Mouse (Mus musculus): ENCODE measurements around the gene Nup133. TPM values are rescaled to one million over a fixed set of nuclear protein-coding genes. Genes with fewer than 3 reads are reported as not detected.
A peak's percentile ranks its signal among the peaks of the same experiment; 100 is the strongest.
"Not testable (repeated sequence)": the region's sequence is repeated elsewhere in the genome, so short reads cannot be mapped to it uniquely, and the experiment has no call there.

The Nup133 gene
- polyA plus RNA-seq, 1 experiment from 2014 or later: 39.5 TPM

GRCm38 (mm10) chr8:123960556-123960955 is 11.5 kb upstream of the Nup133 start:
- 52% methylated on average over 5 of the region's 5 CpGs for WGBS
- not testable (repeated sequence) for H3K9me3 ChIP-seq (ENCODE audit: control insufficient read depth, low read length); H3K9ac ChIP-seq (ENCODE audit: low read length); H3K27me3 ChIP-seq (ENCODE audit: control insufficient read depth, insufficient read depth, low read depth, low read length); H3K4me2 ChIP-seq (ENCODE audit: low read depth, low read length); H3K4me1 ChIP-seq (replicated peaks; ENCODE audit: control insufficient read depth, insufficient read depth, low read length); H3K4me3 ChIP-seq (ENCODE audit: low read length); H3K27ac ChIP-seq (ENCODE audit: low read length); H3K36me3 ChIP-seq (ENCODE audit: control insufficient read depth, insufficient read depth, low read length)
- ATAC-seq (ENCODE audit: low read depth): peak; percentile 31; the same call in 1 of the 2 replicates

DNA sequence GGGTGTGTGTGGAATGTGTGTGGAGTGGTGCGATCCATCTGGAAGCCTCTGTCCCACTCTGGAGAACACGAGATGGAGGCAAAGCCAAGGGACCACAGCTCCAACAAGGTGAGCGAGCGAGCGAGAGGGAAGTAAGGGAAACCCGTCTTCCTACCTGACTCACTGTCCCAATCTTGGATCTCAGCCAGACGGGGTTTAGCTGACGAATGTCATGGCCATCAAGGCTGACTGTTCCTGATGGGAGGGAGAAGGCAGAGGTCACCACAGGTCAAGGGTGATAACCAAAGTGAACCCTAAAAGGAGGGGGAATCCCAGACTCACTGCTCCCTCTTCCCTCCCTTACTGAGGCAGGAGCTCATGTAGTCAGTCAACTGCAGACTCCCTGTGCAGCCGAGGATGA is 11.0 kb upstream of the Nup133 start:
- Histone ChIP-seq H3K27ac (ENCODE audit: low read length) (no peak overlapping the region), H3K27me3 (ENCODE audit: control insufficient read depth, insufficient read depth, low read depth, low read length) (no peaks in the 10 kb centered on the region), H3K9ac (ENCODE audit: low read length) (no peak overlapping the region), H3K4me2 (ENCODE audit: low read depth, low read length) (no peak overlapping the region), H3K4me1 (replicated peaks; ENCODE audit: control insufficient read depth, insufficient read depth, low read length) (0 out of 2 replicates have a peak, but pooled peaks cover 2% of the 10 kb centered on the region), H3K9me3 (ENCODE audit: control insufficient read depth, low read length) (no peaks in the 10 kb centered on the region), H3K36me3 (ENCODE audit: control insufficient read depth, insufficient read depth, low read length) (no peaks in the 10 kb centered on the region; the same call in 1 of the 2 replicates), H3K4me3 (ENCODE audit: low read length) (no peak overlapping the region)
- WGBS: 83% methylated on average over 9 of the region's 9 CpGs
- no peak for ATAC-seq (ENCODE audit: low read depth)

GRCm38 (mm10) chr8:123959473-123959872 is 10.4 kb upstream of the Nup133 start:
- H3K9me3 ChIP-seq (ENCODE audit: control insufficient read depth, low read length): no peaks in the 10 kb centered on the region
- 0 out of 2 replicates have a peak, but pooled peaks cover 2% of the 10 kb centered on the region for H3K4me1 ChIP-seq (replicated peaks; ENCODE audit: control insufficient read depth, insufficient read depth, low read length)
- H3K4me2 ChIP-seq (ENCODE audit: low read depth, low read length): no peak overlapping the region
- no peak overlapping the region for H3K4me3 ChIP-seq (ENCODE audit: low read length)
- 92% methylated on average over 6 of the region's 6 CpGs for WGBS
- no peak for ATAC-seq (ENCODE audit: low read depth)
- H3K27me3 ChIP-seq (ENCODE audit: control insufficient read depth, insufficient read depth, low read depth, low read length): no peaks in the 10 kb centered on the region
- no peaks in the 10 kb centered on the region; the same call in 1 of the 2 replicates for H3K36me3 ChIP-seq (ENCODE audit: control insufficient read depth, insufficient read depth, low read length)
- no peak overlapping the region for H3K9ac ChIP-seq (ENCODE audit: low read length)
- H3K27ac ChIP-seq (ENCODE audit: low read length): no peak overlapping the region

DNA sequence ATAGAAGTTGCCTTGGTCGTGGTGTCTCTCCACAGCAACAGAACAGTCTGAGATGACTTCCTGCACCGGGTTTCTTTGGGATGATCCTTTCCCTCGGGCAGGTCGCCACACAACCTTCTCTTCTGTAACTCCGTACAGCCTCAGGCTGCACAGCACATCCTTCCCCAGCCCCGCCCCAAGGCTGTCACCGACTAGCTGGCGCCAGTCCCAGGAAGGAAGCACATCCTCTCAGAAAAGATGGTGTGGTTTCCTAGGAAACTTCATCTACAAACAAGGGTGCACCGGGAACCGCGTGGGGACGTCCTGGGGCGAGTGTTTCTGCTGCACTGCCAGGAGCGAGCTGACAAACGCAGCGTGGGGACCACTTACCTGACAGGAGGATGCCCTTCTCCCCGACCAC is 9.1 kb upstream of the Nup133 start:
- no peak for ATAC-seq (ENCODE audit: low read depth)
- H3K36me3 ChIP-seq (ENCODE audit: control insufficient read depth, insufficient read depth, low read length): no peaks in the 10 kb centered on the region; the same call in 1 of the 2 replicates

GRCm38 (mm10) chr8:123954246-123954645 is 5.2 kb upstream of the Nup133 start:
- Histone ChIP-seq H3K27me3 (ENCODE audit: control insufficient read depth, insufficient read depth, low read depth, low read length) (no peaks in the 10 kb centered on the region), H3K4me1 (replicated peaks; ENCODE audit: control insufficient read depth, insufficient read depth, low read length) (peaks cover 3% of the 10 kb centered on the region; the same call in 1 of the 2 replicates), H3K4me3 (ENCODE audit: low read length) (no peak overlapping the region), H3K4me2 (ENCODE audit: low read depth, low read length) (no peak overlapping the region), H3K27ac (ENCODE audit: low read length) (no peak overlapping the region), H3K36me3 (ENCODE audit: control insufficient read depth, insufficient read depth, low read length) (peaks cover 5% of the 10 kb centered on the region; the same call in 1 of the 2 replicates), H3K9ac (ENCODE audit: low read length) (no peak overlapping the region), H3K9me3 (ENCODE audit: control insufficient read depth, low read length) (no peaks in the 10 kb centered on the region)
- 87% methylated on average over 8 of the region's 8 CpGs for WGBS
- ATAC-seq (ENCODE audit: low read depth): no peak

More for the DNA sequence above, 9.1 kb upstream of the Nup133 start:
- Histone ChIP-seq H3K4me2 (ENCODE audit: low read depth, low read length) (no peak overlapping the region), H3K9ac (ENCODE audit: low read length) (no peak overlapping the region), H3K9me3 (ENCODE audit: control insufficient read depth, low read length) (no peaks in the 10 kb centered on the region), H3K27ac (ENCODE audit: low read length) (no peak overlapping the region), H3K4me1 (replicated peaks; ENCODE audit: control insufficient read depth, insufficient read depth, low read length) (0 out of 2 replicates have a peak, but pooled peaks cover 2% of the 10 kb centered on the region), H3K27me3 (ENCODE audit: control insufficient read depth, insufficient read depth, low read depth, low read length) (no peaks in the 10 kb centered on the region), H3K4me3 (ENCODE audit: low read length) (no peak overlapping the region)
- 73% methylated on average over 17 of the region's 17 CpGs for WGBS

DNA sequence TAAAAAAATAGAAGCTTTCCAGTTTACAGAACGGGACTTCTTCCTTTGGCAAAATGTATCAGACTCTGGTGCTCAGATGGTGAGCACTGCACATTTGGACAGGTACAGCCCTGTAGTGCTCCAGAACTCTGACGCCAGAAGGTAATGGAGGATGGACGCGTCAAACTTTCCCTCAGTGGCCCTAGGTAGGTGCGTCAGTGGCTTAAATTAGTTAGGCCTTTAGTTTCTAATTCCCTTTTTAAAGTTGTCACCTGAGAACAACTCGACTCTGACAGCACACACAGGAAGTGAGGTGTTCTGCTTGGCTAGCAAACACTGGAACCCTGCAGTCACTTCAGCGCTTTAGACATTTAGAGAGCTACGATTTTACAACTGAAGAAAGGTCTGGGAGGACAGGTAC is 4.6 kb upstream of the Nup133 start:
- Histone ChIP-seq H3K9ac (ENCODE audit: low read length) (no peak overlapping the region), H3K4me2 (ENCODE audit: low read depth, low read length) (no peak overlapping the region), H3K4me3 (ENCODE audit: low read length) (no peak overlapping the region), H3K9me3 (ENCODE audit: control insufficient read depth, low read length) (no peaks in the 10 kb centered on the region), H3K36me3 (ENCODE audit: control insufficient read depth, insufficient read depth, low read length) (peaks cover 5% of the 10 kb centered on the region; the same call in 1 of the 2 replicates), H3K27ac (ENCODE audit: low read length) (no peak overlapping the region), H3K4me1 (replicated peaks; ENCODE audit: control insufficient read depth, insufficient read depth, low read length) (peaks cover 3% of the 10 kb centered on the region; the same call in 1 of the 2 replicates), H3K27me3 (ENCODE audit: control insufficient read depth, insufficient read depth, low read depth, low read length) (no peaks in the 10 kb centered on the region)
- WGBS: 83% methylated on average over 8 of the region's 8 CpGs
- no peak for ATAC-seq (ENCODE audit: low read depth)

DNA sequence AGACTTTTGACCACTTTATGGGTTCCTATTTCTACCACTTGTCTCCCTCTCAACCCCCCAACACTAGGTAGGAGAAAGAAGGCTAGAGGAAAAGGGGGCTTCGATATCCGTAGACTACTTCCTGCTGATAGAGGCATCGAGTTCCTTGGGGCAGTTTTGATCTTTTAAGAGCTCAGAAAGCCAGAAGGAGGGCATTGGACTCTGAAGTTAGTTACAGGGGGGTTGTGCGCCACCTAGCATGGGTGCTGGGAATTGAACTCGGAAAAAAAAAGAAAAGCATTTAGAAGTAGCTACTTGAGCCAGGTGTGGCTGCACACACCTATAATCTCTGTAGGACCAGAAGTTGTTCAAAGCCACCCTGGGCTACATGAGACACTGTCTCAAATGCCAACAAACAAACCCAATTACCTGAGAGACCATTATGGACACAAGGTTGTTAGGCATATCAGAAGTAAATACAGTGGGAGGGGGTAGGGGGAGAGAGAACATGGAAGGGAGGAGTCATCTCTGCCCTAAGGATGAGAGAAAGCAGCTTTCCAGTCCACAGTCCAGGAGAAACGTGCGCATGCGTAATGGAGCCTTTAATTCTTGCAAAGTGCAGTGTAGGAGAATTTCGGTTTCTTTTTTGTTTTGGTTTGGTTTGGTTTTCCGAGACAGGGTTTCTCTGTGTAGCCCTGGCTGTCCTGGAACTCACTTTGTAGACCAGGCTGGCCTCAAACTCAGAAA is 1.2 kb upstream of the Nup133 start:
- no peaks in the 10 kb centered on the region for H3K27me3 ChIP-seq (ENCODE audit: control insufficient read depth, insufficient read depth, low read depth, low read length)
- ATAC-seq (ENCODE audit: low read depth): peak; percentile 24; the same call in 1 of the 2 replicates
- 33% methylated on average over 10 of the region's 10 CpGs for WGBS

DNA sequence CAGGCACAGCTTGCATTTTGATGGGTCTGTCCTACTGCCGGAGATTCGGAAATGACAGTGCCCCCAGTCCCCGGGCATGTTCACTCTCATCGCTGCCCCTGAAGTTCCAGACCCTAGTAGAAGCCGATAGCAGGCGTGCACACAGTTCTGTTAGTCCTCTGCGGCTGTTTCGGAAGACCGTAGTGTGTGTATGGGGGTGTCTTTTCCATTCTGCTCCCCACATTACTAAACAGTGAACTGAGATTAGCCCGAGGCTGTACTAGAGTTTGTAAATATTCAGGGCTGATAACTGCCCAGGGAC is 571 bp upstream of the Nup133 start:
- no peaks in the 10 kb centered on the region for H3K27me3 ChIP-seq (ENCODE audit: control insufficient read depth, insufficient read depth, low read depth, low read length)
- H3K4me2 ChIP-seq (ENCODE audit: low read depth, low read length): peak overlapping the region; percentile 99
- H3K9ac ChIP-seq (ENCODE audit: low read length): peak overlapping the region; percentile 96
- H3K27ac ChIP-seq (ENCODE audit: low read length): peak overlapping the region; percentile 91
- H3K4me1 ChIP-seq (replicated peaks; ENCODE audit: control insufficient read depth, insufficient read depth, low read length): peaks cover 9% of the 10 kb centered on the region
- 1% methylated on average over 10 of the region's 10 CpGs for WGBS
- peaks cover 12% of the 10 kb centered on the region for H3K36me3 ChIP-seq (ENCODE audit: control insufficient read depth, insufficient read depth, low read length)
- no peaks in the 10 kb centered on the region for H3K9me3 ChIP-seq (ENCODE audit: control insufficient read depth, low read length)
- peak; percentile 14 for ATAC-seq (ENCODE audit: low read depth)
- peak overlapping the region; percentile 100 for H3K4me3 ChIP-seq (ENCODE audit: low read length)

More for the DNA sequence above, 1.2 kb upstream of the Nup133 start:
- peak overlapping the region; percentile 96 for H3K9ac ChIP-seq (ENCODE audit: low read length)
- H3K4me2 ChIP-seq (ENCODE audit: low read depth, low read length): peak overlapping the region; percentile 99
- H3K4me3 ChIP-seq (ENCODE audit: low read length): peak overlapping the region; percentile 100
- peaks cover 9% of the 10 kb centered on the region for H3K4me1 ChIP-seq (replicated peaks; ENCODE audit: control insufficient read depth, insufficient read depth, low read length)
- no peaks in the 10 kb centered on the region for H3K9me3 ChIP-seq (ENCODE audit: control insufficient read depth, low read length)
- H3K36me3 ChIP-seq (ENCODE audit: control insufficient read depth, insufficient read depth, low read length): peaks cover 10% of the 10 kb centered on the region
- peak overlapping the region; percentile 91 for H3K27ac ChIP-seq (ENCODE audit: low read length)

GRCm38 (mm10) chr8:123929026-123929425 is 20.0 kb downstream of the Nup133 start:
- Histone ChIP-seq H3K27me3 (ENCODE audit: control insufficient read depth, insufficient read depth, low read depth, low read length) (no peaks in the 10 kb centered on the region), H3K36me3 (ENCODE audit: control insufficient read depth, insufficient read depth, low read length) (peaks cover 32% of the 10 kb centered on the region), H3K4me1 (replicated peaks; ENCODE audit: control insufficient read depth, insufficient read depth, low read length) (no peaks in the 10 kb centered on the region), H3K9ac (ENCODE audit: low read length) (no peak overlapping the region), H3K9me3 (ENCODE audit: control insufficient read depth, low read length) (no peaks in the 10 kb centered on the region), H3K4me3 (ENCODE audit: low read length) (no peak overlapping the region), H3K4me2 (ENCODE audit: low read depth, low read length) (no peak overlapping the region), H3K27ac (ENCODE audit: low read length) (no peak overlapping the region)
- no peak for ATAC-seq (ENCODE audit: low read depth)
- 89% methylated on average over 7 of the region's 7 CpGs for WGBS
